Mouse (Mus musculus) left cerebral cortex, adult 2 months (tissue): ENCODE measurements around the gene Inpp4b. TPM values are rescaled to one million over a fixed set of nuclear protein-coding genes. Genes with fewer than 3 reads are reported as not detected.

Source experiments
- DNase-seq, 2 experiments: peaks; one replicate each; pipeline ENCODE4 v3.0.0; 2021 to 2022; ENCODE audit warnings: low spot score in 2 of 2, mixed read lengths in 1 of 2; ENCODE audit errors: extremely low spot score in 1 of 2
- H3K27ac ChIP-seq: fragments of 200-600 bp; 2 replicates; pipeline ENCODE4 v1.8.1; 2022
- H3K4me3 ChIP-seq: fragments of 200-600 bp; 2 replicates; pipeline ENCODE4 v1.8.1; 2022
- CTCF ChIP-seq: fragments of 200-600 bp; IDR thresholded peaks from 2 replicates; pipeline ENCODE4 v1.8.1; 2022; ENCODE audit warnings: antibody characterized with exemption, mild to moderate bottlenecking, moderate library complexity
- intact Hi-C: fragments of 180-260 bp; cut with DNase I; formaldehyde crosslinking; loops from one replicate; pipeline ENCODE4 v1.15.1; 2025
- long read RNA-seq, 2 experiments: library from polyadenylated mRNA; stranded (forward); transcript quantifications; one replicate each; pipeline ENCODE4 v2.0.0; 2021; ENCODE audit warnings: borderline mapping rate in 2 of 2
- total RNA-seq, 2 experiments: library from RNA; stranded (reverse); gene quantifications; 2 replicates each; pipeline ENCODE4 v1.2.3; 2021

Gene Inpp4b
- total RNA-seq = 10 to 100 TPM in 1 of 2 experiments, 1 to 10 TPM in 1; 8.8 to 13.3 TPM
- long read RNA-seq, experiment 1, partial matches to known transcripts = 1 of 6 reads
- long read RNA-seq, experiment 1, other reads (novel, unspliced or antisense) = 5 of 6 reads
- long read RNA-seq, experiment 2, full-length matches to known transcripts = 2 of 6 reads
- long read RNA-seq, experiment 2, partial matches to known transcripts = 0 of 6 reads
- long read RNA-seq, experiment 2, other reads (novel, unspliced or antisense) = 4 of 6 reads

DNA sequence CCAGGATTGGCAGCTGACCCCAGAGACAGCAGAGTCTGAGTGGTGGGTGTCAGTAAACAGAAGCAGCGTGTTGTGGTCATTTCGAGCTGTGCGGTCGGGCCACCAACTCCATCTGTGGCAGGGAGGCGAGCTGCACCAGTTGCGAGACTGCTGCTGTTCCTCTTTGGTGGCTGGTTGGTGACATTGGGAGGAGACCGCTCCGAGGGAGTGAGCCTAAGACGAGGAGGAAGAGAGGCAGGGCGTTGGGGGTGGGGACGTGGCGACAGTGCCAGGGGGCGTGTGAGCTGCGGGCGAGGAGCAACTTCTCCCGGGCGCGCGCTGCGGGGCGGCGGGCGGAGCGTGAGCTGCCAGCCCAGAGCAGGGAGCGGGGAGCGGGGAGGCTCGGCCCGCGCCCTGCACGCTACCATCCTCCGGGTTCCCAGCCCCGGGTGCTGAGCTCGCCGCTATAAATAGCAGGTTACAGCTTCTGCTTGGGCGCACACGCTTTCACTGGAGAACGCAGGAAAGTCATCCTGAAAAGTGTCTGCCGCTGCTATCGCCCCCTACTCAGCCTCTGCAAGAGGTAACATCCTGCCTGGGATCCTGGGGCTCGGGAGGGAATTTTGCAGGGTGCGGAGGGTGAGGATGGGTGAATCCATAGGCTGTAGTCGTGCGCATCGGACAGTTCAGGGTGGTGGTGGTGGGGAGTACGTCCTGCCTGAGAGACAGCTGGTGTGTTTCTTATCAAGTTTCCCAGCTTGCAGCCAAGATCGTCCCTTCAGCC lies at the start of gene Inpp4b:
Gene Inpp4b, plus strand, starts transcription at position 321 of the 763 bp plus-strand sequence.
- TF ChIP-seq CTCF = no peak
- Histone ChIP-seq H3K4me3 (peak within 1 kb of the TSS; percentile 60), H3K27ac (peak within 1 kb of the TSS; percentile 69)
- intact Hi-C loops = loop anchor here (5.0 kb wide), 3 partner anchors 275 to 1500 kb away; no protein-coding TSS in a partner anchor
- peak; percentile 66 to 80 for DNase-seq

DNA sequence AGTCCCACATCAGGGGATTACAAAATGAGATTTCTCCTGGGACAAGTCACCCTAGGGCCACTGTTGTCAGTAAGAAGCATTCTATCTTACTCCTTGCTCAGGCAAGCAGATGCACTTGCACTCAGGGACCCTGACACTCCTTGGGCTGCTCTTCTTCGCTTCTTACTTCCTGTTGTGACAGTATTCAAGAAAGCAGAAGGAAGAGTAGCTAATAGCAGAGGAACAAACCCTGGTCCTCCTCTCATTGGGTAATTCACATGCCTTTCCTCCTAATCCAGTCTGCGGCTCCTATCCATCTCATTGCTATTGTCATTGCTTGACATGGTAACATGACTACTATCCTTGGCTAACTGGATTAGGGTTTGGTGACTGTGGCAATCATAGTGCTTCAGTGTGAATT lies 7.1 kb upstream of the Inpp4b start:
- intact Hi-C loops = no loop called here
- no peak for DNase-seq
- Histone ChIP-seq H3K4me3 (no peak overlapping the region), H3K27ac (no peak overlapping the region)
- TF ChIP-seq CTCF = no peak

DNA sequence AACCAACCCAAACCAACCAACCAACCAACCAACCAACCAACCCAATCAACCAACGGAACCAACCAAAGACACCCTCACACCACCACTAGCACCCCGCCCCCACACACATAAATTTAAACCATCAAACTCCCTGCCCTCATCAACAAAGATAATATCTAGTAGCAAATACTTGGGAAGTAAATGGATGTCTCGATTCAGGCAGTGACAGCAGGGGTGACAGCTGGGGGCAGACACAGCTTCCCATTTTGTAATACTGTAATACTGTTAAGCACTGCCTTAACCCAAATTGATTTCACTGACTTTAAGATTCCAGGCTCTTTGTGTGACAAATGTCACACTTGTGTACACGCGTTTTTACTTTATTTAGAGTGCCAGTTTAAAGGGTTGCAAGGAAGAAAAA lies 1.2 kb upstream of the Inpp4b start:
- no peak for DNase-seq
- intact Hi-C loops = loop anchor here (5.0 kb wide), 3 partner anchors 274 to 1501 kb away; no protein-coding TSS in a partner anchor
- H3K27ac ChIP-seq = no peak overlapping the region
- no peak for TF ChIP-seq CTCF
- H3K4me3 ChIP-seq = no peak overlapping the region; the same call in 1 of the 2 replicates

DNA sequence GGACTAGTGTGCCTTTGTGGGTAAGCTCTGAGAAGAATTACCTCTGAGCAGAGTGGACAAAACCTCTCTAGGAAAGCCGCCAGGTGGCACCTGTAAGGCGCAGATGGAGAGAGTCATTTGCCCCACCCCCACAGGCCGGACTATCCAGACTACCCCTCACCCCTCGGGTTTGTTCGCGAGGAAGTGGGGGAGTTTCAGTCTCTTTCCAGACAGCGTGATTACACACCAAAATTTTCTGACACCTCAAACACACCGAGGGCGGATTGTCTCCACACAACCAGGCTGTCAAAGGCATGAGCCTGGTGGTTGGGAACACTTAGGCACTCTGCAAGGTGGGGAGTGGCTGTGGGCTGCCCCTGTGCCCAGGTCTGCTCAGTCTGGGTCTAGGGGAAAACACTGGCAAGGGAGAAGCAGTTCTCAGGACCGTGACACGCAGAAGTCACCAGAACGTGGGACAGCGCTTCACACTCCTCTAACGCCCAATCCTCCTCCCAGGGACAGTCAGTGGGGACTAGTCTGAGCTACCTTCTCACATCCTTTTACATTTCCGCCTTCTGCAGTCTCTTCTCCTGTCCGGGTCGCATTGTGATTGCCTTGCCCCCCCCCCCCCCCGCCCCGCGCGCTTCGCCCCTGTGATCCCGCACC lies 643 bp upstream of the Inpp4b start:
- intact Hi-C loops = loop anchor here (5.0 kb wide), 3 partner anchors 274 to 1501 kb away; no protein-coding TSS in a partner anchor

DNA sequence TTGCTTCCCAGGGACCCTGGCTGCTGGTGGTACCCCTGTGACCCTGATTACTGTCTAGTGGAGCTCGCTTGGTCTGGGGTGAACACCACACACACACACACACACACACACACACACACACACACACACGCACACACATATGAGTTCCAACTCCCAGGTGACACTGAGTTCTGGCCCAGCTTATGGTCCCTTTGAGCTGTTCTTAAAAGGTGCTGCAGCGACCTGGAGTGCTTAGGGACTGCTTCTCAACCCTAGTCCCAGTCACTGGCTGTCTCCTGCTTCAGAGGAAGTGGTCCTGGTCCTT lies 595 bp downstream of the Inpp4b start:
- DNase-seq = no peak
- intact Hi-C loops = loop anchor here (5.0 kb wide), 3 partner anchors 276 to 1499 kb away; no protein-coding TSS in a partner anchor
- Histone ChIP-seq H3K4me3 (peak overlapping the region; percentile 60), H3K27ac (no peak overlapping the region)
- TF ChIP-seq CTCF = no peak

More for the DNA sequence above, 643 bp upstream of the Inpp4b start:
- peak; percentile 72 for DNase-seq
- Histone ChIP-seq H3K27ac (peak overlapping the region; percentile 55), H3K4me3 (peak overlapping the region; percentile 60)
- peak; percentile 38 for TF ChIP-seq CTCF

DNA sequence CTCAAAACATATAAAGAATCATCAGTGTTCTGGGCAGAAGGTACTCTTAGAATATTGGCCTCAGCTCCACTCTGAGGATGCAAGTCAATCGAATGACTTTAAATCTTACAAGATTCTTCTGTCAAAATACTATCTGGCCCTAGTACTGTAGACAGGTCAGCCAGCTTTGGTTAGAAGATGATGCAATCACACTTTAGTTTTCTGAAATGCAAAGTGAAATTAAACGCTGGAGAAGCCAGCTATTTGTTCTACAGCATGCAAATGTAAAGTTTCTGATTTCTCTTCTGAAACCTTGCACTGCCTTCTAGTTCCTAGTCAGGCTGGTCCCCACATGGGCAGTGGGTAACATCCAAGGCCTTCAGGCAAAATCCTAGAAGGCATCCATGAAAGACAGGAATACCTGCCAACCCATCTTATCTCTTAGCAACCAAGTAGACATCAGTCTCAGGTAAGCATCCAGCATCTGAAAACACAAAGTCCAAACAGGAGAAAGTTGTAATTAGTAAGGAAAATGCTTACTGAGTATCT lies 2.9 kb downstream of the Inpp4b start:
- H3K4me3 ChIP-seq = no peak overlapping the region
- no peak for TF ChIP-seq CTCF
- no peak for DNase-seq
- intact Hi-C loops = loop anchor here (5.0 kb wide), 3 partner anchors 147 to 1397 kb away; no protein-coding TSS in a partner anchor
- H3K27ac ChIP-seq = no peak overlapping the region

DNA sequence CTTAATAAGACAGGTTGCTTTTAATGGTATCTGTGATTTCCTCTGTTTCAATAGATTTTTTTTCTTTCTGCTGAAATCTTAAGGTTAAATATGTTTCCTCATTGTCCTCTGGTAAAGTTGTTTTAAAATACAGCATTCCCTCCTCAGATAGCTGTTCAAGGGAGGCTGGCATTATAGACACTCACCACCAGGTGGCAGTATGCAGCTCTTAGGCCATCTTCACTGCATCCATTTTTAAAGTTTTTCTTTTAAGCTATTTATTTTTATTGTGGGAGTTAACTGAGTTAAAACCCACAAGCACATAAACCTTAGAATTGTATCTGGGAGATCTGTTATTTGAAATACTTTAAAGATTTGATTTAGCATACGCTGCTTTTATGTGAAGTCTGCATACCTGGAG lies 7.1 kb downstream of the Inpp4b start:
- peak in 1 of 2 experiments; percentile 43 for DNase-seq
- peak; percentile 94 for TF ChIP-seq CTCF
- intact Hi-C loops = loop anchor here (5.0 kb wide), 3 partner anchors 143 to 1393 kb away; no protein-coding TSS in a partner anchor
- Histone ChIP-seq H3K4me3 (no peak overlapping the region), H3K27ac (no peak overlapping the region)

DNA sequence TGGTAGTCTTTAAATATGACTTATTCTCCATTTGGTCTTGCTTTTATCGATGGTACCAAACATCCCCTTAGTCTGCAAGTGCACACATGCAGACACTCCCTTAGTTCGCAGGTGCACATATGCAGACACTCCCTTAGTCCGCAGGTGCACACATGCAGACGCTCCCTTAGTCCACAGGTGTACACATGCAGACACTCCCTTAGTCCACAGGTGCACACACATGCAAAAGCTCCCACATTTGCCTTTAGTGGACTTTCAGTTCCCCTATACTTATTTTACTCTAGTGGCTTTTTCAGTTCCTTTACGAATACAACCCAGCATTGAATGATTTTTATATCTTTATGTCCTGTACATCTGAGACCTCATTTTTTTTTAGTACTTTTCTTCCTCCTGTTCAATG lies 11.1 kb downstream of the Inpp4b start:
- Histone ChIP-seq H3K27ac (no peak overlapping the region), H3K4me3 (no peak overlapping the region)
- no peak for DNase-seq
- intact Hi-C loops = loop anchor here (5.0 kb wide), 1 partner anchor 674 kb away; no protein-coding TSS in a partner anchor
- TF ChIP-seq CTCF = no peak

DNA sequence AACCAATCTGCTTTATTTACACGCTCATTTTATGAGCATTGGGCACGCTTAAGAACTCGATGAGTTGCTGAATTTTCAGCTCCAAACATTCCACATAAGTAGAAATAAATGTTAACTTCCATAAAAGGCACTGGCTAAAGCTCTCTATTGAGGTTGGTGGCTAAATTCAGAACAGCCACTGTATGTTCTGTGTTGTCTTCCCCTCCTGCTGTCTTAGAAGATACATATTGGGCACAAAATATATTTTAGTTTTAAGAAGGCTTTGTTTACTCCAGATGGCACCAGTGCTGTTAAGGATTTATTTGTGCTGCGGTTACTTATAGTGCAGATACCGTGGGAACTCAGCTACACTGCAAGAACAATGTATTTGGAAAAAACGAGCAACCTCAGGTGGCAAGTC lies 15.8 kb downstream of the Inpp4b start:
- DNase-seq = no peak
- Histone ChIP-seq H3K27ac (no peak overlapping the region), H3K4me3 (no peak overlapping the region)
- intact Hi-C loops = loop anchor here (1.0 kb wide), 1 partner anchor 41 kb away; no protein-coding TSS in a partner anchor
- TF ChIP-seq CTCF = no peak

DNA sequence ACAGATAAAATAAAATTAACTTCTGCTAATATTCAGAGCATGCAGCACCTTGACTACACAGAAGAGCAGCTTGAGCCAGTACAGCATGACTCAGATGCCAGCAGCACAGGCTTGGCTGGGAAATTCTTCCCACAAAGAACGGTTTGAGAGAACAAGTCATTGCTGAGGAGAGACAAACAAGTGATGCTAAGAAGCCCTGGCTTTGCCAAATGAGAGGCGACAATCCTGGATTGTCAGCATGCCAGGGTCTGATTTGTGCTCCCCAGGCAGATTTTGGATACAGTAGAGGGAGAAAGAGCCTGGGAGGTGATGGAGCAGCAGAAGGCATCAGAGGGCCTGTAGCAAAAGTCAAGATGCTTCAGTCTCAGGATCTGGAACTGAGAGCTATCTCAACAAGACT lies 18.2 kb downstream of the Inpp4b start:
- intact Hi-C loops = no loop called here
- peak; percentile 26 to 29 for DNase-seq
- Histone ChIP-seq H3K4me3 (no peak overlapping the region), H3K27ac (peak overlapping the region; percentile 32)
- no peak for TF ChIP-seq CTCF

DNA sequence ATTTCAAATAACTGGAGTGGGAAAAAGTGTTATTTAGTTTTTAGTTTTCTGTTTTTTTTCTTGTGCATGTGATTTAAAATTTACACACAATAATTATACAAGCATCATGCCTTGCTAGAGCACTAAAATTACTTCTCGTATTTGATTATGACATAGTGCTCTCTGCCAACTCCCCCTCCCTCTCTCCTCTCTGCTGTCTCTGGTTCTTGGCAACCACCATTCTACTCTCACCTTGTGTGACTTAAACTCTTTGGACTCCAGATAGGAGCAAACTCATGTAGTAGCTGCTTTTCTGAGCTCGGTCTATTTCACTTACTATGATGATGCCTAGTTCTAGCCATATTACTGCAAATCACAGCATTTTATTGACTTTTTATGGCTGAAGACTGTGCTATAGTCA lies 18.8 kb downstream of the Inpp4b start:
- no peak overlapping the region for H3K4me3 ChIP-seq
- no peak for TF ChIP-seq CTCF
- no peak for DNase-seq
- no peak overlapping the region for H3K27ac ChIP-seq
- intact Hi-C loops = no loop called here
